Mouse (Mus musculus): Measurements from ENCODE around the gene Gm29776.

Gm29776 gene

DNA sequence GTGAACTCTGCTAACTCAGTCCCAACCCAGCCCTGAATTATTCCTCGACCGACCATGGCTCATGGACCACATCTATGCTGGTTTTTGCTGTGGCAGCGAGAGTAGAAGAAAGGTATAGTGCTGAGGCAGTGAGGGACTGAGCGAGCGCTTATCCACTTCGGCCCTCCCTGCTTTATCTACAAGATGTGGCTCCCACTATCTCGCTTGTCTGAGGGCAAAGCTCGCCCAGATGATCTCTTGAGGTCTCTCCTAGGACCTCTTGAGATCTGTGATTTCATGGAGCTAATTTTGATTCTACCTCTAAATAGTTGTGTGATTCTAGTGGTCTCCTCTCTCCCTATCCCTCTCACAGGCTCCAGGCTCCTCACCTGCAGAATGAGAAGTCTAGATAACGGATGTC lies 10.4 kb upstream of the Gm29776 start:
- DNase-seq (ENCODE audit: low spot score in 2 of 2) = no peak

DNA sequence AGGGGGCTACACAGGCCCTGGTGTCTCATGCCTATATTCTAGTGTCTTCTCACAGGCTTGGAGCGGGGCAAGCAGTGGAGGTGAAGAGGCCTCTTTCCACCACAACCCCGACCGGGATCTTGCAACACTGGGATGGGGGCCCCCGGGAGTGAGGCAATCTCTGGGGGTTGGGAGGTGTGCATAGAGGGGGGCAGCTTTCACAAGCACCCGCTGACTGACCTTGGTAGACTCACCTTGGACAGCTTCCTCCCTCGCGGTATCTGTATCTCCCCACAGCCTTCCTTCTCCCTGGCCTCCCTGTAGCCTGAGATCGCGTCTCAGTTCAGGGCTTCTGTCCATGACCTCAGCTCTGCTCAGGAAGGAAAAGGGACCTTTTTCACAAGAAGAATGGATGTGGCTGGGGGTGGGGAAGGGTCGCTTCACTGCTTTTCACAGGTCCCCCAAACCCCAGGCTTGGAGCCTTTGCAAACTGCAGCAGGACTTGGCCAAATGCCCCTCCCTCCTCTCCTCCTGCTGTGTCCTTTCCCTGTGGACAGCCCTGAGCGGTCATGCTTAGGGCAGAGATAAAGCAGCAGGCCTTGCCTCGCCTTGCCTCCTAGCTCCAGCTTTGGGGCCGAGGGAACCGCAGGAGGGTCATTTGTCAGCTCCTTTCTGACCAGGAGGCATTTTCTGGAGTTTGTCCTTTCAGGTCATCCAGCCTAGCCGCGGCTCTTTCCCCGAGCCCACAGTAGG lies 8.1 kb upstream of the Gm29776 start:
- no peak for DNase-seq (ENCODE audit: low spot score in 2 of 2)

DNA sequence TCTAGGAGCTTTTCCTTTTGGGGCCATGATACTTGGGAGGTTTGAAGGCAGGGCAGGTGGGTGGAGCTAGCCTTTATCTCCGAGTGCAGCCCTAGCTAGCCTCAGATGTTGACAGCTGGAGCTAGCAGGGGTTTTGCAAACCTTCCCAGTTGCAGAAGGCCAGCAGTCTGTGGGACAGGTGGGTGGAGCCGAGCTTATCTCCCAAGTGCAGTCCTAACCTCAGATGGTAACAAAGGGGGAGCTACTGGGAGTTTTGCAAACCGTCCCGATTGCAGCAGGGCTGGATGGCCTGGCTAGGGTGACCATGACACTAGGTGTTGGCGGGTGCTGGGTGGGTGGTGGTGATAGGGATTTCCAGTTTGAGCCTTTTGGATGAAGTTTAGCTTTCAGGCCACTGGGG lies 7.2 kb upstream of the Gm29776 start:
- no peak for DNase-seq (ENCODE audit: low spot score in 2 of 2)

DNA sequence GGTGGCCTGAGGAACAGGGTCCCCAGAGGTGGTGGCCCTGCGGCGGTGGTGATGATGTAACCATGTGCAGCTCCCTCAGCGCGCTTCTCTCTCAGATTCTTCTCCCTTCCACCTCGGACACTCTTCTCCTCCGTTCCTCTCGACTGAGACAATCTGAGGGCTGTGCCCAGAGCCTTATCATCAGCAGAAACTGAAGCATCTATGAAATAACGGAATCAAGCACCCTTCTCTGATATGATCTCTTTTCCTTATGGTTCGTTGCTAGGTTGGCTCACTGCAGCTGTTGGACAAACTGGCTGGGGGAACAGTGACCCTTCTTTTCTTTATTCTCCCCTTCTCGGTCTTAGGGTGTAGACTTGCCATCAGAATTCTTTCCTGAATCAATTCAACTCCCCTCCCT lies 4.6 kb upstream of the Gm29776 start:
- no peak for DNase-seq (ENCODE audit: low spot score in 2 of 2)

DNA sequence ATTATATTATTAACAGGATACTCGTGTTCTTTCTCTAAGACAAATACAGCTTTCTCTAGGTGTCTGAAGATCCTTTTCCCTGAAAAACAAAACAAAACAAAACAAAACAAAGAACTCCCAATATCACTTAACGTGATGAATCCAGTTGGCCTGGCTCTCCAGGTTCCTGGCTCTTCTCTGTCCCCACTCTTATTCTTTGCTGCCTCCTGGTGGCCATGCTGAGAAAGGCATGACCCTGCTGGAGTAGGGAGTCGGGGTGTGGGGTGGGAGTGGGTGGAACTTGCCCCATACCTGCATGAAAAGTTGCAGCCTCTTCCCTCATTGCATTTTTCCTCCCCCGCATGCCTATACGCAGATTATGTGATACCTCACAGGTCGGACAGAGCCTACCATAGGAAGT lies 2.7 kb upstream of the Gm29776 start:
- DNase-seq (ENCODE audit: low spot score in 2 of 2) = peak in 1 of 2 experiments; percentile 78

DNA sequence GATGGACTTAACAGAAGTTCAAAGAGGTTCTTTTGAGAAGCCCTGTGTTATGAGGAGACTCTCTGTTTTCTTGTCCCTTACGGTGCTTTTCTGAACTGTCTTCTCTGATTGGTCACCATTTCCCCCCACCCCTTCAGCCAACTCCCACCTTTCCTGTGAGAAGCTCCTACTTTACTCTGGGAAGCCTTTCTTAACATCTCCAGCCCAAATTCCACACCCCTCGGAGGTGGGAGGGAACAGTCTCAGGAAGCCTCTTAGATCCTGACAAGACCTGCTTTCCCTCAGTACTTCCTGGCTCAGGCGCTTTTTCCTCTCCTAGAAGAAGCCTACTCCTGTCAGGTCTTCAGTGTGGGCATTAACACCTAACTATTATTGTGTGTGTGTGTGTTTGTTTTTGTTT lies 953 bp upstream of the Gm29776 start:
- DNase-seq (ENCODE audit: low spot score in 2 of 2) = no peak

DNA sequence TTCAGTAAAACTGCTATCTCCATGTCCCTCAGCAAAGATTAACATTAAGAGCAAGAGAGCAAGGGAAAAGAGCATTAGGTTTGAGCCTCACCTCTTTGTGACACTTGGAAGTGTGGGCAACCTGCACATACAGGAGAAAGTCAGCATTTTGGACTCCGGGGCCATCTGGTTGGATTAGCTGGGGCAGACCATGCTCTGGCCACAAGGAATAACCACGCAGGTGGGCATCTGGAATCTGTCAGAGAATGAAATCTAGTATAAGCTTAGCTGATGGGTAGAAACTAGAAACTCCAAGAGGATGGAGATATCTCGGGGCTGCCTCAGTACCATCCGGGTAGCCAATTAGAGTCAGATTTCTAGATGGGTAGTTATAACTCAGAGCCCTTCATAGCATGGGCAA lies 1.9 kb downstream of the Gm29776 start:
- no peak for DNase-seq (ENCODE audit: low spot score in 2 of 2)

DNA sequence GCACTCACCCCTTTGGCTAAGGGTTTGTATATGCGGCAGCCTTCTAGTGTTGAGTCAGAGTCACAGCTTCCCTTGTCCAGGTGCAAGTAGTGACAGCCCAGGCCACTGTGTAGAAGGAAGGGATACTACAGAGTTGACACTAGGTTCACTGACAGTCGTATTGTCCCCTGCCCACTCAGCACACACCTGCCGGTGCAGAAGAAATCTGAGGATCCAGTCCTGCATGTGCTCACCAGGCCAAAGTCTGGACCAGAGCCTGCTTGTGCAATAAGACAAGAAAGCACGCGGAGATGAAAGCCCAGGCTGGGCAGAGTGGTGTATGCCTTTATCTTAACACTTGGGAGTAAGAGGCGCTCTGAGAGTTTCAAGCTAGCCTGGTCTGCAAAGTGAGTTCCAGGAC lies 3.6 kb downstream of the Gm29776 start:
- no peak for DNase-seq (ENCODE audit: low spot score in 2 of 2)

DNA sequence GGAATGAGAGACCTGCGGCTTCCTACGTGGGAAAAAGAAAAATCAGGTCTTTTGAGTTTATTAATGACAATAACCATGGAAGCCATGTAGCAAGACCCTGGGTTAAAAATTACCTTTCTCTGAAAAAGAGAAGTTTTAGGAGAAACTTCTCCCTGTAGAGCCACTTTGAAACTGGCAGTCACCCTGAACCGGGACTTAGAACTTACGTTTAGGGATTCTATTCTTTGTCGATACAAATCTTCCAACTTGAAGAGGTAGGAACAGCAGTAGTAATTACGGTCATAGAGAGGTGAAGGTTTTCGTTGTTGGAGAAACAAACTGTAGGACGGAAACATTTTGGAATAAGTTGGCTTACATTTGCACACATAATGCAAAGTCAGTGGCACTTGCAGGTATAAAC lies 11.4 kb downstream of the Gm29776 start:
- no peak for DNase-seq (ENCODE audit: low spot score in 2 of 2)

DNA sequence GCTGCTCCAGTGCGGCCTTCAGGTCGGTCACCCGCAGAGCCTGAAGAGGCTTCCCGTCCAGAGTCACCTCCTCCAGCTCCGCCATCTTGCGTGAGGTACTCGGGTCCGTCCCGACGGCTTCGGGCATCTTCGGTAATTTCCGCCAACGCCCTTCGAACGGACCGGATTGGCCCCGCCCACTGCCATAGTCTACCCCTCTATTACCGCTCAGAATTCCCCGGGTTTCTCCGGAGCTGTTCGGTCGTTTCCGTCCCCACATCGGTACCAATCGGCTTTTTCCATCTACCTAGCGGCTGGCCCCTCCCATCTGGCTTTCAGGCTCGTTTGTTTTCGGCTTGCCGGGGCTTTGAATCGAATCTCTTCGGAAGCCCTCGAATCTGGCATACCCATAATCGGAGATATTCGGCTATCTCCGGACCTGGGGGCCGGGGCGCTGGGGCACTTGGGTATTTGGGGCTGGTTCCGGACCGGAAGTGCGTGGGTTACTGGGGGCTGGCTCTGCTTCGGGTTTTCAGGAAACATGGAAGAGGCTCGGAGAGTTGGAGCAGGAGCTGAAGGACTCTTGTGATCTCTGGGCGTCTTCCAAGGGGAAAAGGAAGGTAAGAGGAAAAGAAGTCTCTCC lies 12.0 kb downstream of the Gm29776 start, which contains the start of gene Acin1:
Acin1 (minus strand) TSS at position 410 of the 622 bp plus-strand sequence.
- peak; percentile 100 for DNase-seq (ENCODE audit: low spot score in 2 of 2)

DNA sequence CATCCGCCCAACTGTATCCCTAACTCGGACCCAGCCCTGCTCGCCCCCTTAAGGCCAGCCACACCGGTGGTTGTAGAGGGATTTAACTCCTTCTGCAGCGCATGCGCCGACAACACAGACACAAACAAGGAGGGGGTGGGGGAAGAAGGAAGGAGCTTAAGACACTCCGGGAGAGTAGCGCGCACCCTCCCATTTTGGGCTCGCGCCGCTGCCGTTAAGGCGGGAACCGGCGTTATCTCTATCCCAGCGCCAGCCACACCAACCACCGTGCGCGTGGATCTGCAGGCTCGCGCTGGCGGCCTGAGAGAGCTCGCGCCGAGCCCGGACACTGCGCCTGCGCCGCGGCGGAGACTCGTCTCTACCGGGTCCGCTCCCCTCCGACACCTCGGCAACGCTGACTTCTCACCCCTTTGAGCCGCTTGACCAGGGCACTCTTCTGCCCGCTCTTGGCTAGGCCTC lies 12.5 kb downstream of the Gm29776 start, which contains the start of gene 1700123O20Rik:
1700123O20Rik (plus strand) TSS at position 154 of the 459 bp plus-strand sequence.
- DNase-seq (ENCODE audit: low spot score in 2 of 2) = peak; percentile 87 to 89

DNA sequence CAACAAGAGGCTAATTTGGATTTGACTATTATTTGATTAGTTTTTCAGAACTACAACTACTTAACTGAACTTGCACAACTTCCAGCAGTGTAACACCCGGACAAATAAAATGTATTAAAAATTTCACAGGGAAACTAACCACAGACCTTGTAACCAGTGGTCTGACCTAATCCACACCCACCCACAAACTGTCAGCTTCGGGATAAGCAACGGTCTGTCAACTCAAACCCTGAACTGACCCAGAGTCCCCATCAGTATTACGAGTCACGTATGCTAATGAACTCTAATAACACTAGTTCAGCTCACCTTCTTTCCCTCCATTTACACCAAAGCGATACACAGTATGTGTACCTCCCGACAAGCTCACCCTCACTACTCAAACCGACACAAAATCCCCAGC lies 13.2 kb downstream of the Gm29776 start:
- no peak for DNase-seq (ENCODE audit: low spot score in 2 of 2)

DNA sequence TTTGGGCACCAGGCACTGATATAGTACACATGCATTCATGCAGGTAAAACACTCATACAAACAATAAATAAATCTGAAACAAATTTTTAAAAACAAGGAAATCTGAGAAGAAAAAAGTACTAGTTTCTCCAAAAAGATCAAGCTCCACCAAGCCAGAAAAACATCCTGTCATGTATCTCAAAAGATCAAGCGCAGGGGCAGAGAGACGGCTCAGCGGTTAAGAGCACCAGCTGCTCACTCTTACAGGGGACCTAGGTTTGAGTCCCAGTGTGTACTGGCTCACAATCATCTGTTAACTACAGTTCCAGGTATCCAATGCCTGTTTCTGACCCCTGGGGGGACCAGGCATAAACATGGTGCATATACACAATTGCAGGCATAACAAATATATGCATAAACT lies 16.2 kb downstream of the Gm29776 start:
- no peak for DNase-seq (ENCODE audit: low spot score in 2 of 2)

DNA sequence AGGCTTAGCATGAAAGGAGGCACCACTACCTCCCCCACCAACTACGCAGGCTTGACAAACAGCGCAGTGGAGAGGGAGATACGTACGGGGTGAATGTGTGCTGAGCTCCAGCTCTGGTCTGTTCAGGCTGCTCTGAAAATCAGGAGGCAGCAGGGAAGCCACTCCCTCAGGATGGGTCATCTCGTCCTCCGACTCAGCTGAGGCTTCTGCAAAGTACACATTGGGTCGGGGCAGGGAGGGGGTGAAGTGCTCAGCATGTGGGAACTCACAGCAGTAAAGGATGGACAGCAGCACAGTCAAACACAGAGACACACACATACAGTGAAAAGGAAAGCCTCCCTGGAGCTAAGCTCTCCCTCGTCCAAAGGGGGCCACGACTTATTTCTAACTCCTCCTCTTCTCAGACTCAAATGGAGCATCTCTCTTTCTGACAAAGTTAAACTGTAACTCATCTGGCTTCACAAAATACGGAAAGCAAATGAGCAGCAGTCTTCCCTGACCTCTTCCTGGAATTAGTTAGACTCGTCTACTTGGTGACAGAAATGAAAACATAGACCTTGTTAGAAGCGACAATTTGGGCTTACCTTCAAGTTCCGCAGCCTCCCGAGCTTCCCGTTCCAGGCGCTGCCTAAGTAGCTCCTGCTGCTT lies 19.9 kb downstream of the Gm29776 start:
- DNase-seq (ENCODE audit: low spot score in 2 of 2) = no peak

DNA sequence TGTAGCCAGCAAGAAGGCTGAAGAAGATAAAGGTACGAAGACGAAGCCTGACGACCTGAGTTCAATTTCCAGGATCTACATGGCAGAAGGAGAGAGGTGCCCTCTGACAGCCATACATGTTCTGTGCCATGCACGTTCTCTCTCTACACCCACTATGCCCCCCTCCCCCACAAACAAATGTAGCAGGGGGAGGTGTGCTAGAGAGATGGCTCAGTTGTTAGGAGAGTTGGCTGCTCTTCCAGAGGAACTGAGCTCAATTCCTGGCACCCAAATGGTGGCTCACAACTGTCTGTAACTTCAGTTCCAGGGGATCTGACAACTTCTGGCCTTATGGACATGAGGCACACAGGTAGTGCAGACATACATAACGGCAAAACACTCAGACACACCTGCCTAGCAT lies 22.3 kb downstream of the Gm29776 start:
- no peak for DNase-seq (ENCODE audit: low spot score in 2 of 2)

DNA sequence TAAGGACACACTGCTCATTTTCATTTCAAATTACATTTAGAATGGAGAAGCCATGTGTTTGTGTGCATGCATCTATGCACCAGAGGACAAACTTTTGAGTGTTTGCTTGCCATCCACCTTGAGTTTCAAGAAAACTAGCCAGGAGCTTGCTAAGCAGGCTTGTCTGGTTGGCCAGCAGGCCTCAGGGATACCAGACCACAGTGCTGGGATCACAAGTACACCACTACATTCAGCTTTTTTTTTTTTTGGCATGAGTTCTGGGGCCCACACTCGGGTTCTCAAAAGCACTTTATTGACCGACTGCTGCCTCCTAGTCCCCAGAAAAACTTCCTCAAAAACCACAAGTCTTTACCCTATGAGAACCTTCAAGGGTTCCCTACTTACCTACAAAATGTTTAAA lies 24.3 kb downstream of the Gm29776 start:
- no peak for DNase-seq (ENCODE audit: low spot score in 2 of 2)

DNA sequence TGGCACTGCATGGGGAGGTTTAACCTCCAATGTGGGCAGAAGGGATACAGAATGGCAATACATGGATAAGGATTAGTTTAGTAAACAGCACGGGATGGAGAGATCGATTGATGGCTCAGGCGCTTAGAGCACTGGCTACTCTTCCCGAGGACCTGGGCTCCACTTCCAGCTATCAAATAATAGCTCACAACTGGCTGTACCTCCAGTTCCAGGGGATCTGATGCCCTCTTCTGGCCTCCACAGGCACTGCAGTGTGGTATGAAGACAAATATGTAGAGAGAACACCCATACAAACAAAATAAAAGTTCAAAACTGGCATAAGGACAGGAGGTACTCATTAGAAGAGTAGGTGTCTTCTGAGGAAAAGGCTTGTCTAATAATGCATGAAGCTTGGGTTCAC lies 29.3 kb downstream of the Gm29776 start:
- no peak for DNase-seq (ENCODE audit: low spot score in 2 of 2)

DNA sequence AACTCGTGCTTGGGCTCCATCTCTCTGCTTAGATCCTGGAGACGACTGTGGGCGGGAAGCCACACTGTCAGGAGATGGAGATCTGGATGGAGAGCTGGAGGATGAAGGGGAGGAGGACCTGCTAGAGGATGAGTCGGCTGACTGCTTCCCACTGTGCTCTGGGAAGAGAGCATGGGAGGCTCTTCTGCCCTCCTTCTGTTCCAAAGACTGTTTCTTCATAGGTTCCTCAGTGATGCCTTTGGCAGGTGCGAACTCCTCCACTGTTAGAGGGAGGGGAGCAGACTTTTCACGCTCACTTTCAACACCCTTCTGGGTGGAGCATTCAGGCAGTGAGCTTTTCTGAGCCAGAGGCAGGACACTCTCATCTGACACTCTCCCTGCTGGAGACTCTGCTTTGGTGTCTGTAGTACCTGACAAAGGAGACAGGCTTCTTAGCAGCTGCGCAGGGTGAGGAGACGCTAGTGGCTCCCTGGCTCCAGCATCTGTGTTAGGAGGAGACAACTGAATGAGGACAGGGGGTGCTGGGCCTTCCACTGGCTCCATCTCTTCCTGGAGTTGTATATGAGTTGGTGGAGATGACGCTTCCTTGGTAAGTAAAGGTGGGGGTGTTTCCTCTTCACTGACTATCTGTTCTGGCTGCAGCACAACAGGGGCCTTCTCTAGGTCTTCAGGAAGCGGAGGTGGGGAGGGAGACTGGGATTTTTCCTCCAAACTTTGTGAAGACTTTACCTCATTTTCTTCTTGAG lies 34.0 kb downstream of the Gm29776 start:
- DNase-seq (ENCODE audit: low spot score in 2 of 2) = no peak

DNA sequence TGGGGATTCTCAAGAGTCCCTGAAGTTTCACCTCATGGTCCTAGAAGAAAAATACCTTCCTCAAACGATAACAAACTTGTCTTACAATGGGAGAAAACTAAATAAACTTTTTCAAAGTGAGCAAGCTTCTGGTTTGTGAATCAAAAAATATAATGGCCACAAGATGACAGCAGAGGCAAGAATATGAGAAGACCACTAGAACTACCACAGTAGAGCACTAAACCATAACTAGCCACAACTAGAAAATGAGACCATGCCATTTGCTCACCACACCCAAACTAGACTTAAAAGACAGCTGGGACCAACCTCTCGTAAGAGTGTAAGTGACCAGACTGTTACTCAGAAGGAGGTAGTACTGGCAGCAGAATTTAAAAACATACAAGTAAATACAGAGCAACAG lies 38.6 kb downstream of the Gm29776 start:
- DNase-seq (ENCODE audit: low spot score in 2 of 2) = no peak

DNA sequence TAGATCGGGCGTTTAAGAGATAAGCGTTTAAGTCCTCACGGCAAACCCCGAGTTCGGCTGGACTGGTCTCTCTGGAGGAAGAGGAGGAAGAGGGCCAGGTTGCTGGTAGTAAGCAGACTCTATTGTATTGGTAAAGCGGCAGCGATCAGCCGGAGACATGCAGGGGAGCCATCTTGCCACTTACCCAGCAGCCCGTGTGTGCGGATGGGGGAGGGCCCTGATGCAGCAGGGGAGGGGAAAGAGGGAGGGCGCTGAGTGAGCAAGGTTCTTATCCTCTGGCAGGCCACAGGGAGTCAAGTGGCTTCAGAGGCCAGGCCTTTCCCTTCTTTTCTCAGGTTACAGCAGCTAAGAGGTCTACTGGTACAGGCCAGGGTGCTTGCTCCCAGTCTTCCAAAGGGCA lies 45.1 kb downstream of the Gm29776 start:
- DNase-seq (ENCODE audit: low spot score in 2 of 2) = peak; percentile 89 to 93

DNA sequence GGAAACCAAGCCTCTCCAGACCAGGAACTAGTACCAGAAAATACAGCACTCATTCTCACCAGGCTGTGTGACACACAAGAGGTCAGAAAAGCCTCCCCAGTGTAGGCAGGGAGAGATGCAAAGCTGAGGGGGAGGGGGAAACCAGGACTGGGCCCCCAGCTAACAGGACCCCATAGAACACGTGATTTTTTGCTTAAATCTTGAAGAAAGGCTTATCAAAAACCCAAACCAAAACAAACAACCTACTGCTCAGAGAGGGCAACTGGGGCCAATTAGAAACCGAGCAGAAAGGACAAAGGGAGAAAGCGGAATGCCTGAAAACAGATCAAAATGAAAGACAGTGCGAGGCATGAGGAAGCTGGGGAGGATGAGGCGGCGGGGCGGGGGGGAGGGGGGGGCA lies 45.8 kb downstream of the Gm29776 start:
- no peak for DNase-seq (ENCODE audit: low spot score in 2 of 2)

DNA sequence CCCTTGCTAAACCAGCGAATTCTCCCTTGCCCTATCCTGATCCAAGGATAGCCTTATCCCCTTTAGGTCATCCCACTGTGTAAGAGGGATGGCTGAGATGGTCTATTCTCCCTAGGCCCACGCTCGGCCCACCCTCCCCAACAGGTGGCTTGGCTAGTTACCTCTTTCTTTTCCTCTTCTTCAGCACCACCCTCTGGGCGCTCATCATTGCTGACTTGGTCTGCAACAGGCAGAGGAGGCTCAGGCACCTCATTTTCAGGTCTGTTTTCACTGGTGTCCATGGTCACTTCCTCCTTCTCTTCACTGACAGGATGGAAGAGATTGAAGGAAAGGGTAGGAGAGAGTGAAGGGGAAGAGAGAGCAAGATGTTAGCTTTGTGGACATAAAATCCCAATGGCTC lies 47.1 kb downstream of the Gm29776 start:
- no peak for DNase-seq (ENCODE audit: low spot score in 2 of 2)

Measured in right cerebral cortex, postnatal 10 days (tissue).